Mouse (Mus musculus): ENCODE data around the gene Slc11a2.

DNA sequence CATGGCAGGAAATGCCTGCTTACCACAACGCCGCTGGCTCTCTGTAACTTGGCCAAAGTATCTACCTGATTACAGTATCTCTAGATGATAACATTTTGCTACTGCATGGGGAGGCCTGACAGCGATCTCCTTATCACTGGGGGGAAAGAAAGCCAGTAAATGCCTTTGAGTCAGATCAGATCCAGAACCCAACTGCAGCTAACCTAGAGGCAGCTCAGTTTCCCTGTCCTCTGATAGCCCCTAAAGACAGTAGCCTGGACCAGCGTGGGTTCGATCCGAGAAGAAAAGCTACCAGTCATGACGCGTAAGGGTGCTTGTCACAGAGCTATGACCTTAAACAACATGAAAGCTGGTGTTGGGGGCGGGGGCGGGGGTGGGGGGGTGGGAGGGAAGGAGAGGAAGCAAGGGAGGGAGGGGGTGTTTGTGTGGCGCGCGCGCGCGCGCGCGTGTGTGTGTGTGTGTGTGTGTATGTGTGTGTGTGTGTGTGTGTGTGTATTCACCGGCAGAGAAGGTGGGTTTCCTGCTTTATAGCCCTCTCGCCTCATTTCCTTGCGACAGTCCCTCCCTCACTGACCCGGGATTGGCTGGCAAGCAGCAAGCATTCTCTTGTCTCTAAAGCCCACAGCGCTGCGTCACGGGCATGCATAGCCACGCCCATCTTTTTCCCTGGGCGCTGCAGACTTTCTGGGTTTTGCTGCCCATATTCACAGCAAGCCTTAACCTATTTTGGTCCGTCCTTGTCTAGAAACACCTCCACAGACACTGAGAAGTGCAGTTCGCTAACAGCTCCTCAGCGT, 18.5 kb upstream of the Slc11a2 start:
- TF ChIP-seq POLR2A (IDR thresholded peaks at IDR 0.05; ENCODE audit: insufficient read depth, low read depth, low read length) (no peak; the same call in 1 of the 2 replicates), CTCF (IDR thresholded peaks at IDR 0.05; ENCODE audit: insufficient read depth, low read depth, low read length) (no peak)

Data from olfactory bulb, adult 2 months (tissue).